Mouse (Mus musculus): ENCODE measurements around the gene Agps. TPM values are rescaled to one million over a fixed set of nuclear protein-coding genes. Genes with fewer than 3 reads are reported as not detected.

Gene Agps
- 60.0 to 94.2 TPM (median 75.4 TPM) in 3 replicates for total RNA-seq (2017)

DNA sequence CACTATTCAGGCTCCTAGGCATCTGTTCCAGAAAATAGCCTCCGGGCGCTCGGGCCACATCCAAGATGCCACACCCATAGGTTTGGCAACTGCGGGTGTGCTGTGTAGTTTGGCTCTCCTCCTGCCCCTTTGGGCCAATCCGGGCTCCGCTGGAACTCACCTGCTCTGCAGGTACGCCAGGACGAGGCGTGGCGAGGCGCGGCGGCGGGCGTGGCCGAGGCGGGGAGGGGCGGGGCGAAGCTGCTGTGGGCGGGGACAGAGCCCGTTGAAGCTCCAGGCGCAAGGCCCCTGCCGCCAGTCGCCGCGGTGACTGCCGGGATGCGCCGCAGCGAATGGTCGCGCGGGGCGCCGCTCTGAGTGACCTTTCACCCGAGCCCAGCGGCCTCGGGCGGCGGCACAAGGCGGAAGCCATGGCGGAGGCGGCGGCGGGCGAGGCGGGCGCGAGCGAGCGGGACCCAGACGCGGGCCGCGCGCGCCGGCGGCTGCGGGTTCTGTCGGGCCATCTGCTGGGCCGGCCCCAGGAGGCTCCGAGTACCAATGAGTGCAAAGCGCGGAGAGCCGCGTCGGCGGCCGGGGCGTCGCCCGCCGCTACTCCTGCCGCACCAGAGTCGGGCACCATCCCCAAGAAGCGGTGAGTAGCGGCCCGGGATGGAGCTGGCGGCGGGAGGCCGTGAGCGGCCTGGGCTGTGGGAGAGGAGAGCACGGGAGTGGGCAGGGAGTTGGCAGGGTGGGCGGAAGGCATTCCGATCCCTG is at the start of gene Agps:
Gene Agps (plus strand): TSS at position 297 of the 753 bp plus-strand sequence.
- peak; percentile 62 for ATAC-seq (replicated peaks; ENCODE audit: insufficient number of reproducible peaks, low FRiP score, low TSS enrichment, poor library complexity, severe bottlenecking)

DNA sequence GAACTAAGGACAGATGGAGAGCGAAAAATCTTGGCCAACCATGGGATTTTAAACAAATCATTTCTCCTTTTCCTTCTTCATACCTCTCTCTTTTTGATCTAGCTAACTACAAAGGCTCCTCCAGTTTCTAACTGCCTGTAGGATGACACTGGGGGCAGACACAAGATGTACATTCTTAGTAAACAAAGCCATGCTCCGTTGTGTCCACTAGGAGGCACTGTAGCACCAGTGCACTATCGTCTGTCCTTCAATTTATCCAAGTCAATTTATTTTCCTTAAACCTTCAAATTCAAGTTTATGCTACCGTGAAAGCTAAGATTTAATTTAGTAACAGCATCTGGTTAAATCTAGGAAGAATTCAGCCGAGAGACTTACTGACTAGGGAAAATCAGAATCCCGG is 45.9 kb upstream of the Agps start:
- 0 out of 2 replicates have a peak, but pooled peaks have one; percentile 45 for ATAC-seq (replicated peaks; ENCODE audit: insufficient number of reproducible peaks, low FRiP score, low TSS enrichment, poor library complexity, severe bottlenecking)

DNA sequence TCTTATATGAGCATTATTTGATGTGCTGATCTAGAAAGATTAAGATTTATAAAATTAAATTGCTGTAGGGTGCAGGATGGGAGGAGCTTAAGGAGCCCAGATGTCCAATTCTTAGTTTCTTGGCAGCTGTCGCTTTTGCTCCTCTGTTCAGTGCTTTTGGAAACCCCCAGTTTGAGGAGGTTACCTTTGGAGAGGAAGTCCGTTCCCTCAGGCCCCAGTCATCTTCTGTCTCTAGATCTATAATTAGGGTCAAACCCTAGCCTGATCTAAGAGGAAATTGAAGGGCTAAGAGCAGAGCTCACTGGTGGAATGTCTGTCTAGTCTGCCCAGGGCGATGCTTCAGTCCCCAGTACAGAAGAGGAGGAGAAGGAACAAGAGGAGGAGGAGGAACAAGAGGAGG is 43.5 kb upstream of the Agps start:
- ATAC-seq (replicated peaks; ENCODE audit: insufficient number of reproducible peaks, low FRiP score, low TSS enrichment, poor library complexity, severe bottlenecking): no peak

DNA sequence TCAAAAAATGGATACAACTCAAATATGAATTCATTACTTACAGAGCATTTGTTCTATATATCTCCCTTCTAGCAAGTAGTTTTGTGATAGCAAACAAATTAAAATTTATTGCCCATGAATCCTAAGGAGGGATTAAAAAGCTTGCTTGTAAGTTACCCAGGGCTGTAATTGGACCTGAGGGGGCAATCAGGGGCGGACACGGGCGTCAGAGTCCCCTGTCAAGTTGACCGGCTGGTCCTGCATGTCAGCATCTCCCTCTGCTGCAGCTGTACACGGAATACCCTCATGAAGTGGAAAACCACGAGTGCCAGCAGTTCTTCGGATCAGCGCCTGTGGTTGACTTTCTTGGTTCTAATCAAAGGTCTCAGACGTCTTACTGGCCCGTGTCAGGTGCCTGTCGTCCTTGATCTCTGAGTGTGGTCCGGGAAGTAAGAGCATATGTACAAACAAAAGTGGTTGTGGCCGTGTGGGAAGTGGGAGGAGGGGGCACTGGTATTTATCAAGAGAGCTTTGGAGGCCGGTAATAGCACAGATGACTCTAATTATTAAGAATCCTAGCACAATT is 41.9 kb upstream of the Agps start:
- no peak for ATAC-seq (replicated peaks; ENCODE audit: insufficient number of reproducible peaks, low FRiP score, low TSS enrichment, poor library complexity, severe bottlenecking)

DNA sequence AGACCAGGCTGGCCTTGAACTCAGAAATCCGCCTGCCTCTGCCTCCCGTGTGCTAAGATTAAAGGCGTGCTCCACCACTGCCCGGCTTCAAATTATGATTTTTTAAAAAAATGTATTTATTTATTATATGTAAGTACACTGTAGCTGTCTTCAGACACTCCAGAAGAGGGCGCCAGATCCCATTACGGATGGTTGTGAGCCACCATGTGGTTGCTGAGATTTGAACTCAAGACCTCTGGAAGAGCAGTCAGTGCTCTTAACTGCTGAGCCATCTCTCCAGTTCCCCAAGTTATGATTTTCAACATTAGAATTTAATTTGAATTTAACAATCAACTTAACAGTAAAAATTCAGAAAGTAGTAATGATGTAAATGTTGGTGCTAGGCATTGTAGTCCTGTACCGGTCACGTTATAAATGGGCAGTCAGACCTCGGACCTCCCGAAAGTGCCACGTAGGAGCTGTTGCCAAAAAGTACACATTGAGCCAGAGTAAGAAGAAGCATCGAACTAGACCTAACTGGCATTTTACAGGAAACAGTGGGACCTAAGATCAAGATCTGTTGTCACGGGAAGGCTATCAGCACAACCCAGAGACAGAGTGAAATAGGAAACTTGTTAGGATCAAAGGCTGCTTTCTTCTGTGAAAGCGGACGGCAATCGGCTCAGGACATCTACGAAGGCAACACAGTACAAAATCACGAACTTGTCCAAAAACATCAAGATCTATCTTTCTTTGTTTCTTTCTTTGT is 40.2 kb upstream of the Agps start:
- ATAC-seq (replicated peaks; ENCODE audit: insufficient number of reproducible peaks, low FRiP score, low TSS enrichment, poor library complexity, severe bottlenecking): no peak

DNA sequence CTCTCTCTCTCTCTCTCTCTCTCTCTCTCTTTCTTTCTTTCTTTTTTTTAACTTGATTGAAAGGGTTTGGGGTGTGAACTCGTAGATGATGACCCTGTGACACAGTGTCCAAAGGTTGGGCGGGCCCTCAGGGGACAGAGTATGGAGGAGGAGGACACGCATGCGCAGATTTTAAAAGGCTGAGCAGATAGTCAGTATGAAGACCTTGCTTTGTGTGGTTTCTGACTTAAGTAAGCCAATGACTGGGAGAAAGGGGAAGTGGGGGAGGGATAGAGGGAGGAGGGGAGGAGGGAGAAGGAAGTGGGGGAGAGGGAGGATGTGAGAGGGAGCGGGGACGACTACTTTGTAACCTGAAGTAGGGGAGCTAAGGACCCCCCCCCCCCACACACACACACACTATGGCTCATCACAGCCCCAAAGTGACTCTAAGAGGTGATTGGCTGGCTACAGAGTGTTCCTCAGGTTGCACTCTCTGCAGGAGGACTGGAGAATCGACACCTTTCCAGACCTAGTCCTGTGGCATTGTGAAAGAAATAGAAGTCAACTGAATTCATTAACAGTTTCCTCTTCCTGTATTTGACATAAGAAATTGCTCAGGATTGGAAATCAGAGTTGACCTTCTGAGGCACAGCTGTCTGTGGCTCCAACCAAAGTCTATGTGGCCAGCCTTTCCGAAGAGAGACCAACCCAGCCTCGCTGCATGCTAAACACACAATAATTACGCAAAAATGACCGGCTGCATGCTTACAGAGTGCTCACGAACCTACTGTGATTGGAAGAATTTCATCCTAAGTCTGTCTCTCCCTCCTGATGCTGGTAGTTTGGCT is 39.4 kb upstream of the Agps start:
- peak; percentile 91 for ATAC-seq (replicated peaks; ENCODE audit: insufficient number of reproducible peaks, low FRiP score, low TSS enrichment, poor library complexity, severe bottlenecking)

DNA sequence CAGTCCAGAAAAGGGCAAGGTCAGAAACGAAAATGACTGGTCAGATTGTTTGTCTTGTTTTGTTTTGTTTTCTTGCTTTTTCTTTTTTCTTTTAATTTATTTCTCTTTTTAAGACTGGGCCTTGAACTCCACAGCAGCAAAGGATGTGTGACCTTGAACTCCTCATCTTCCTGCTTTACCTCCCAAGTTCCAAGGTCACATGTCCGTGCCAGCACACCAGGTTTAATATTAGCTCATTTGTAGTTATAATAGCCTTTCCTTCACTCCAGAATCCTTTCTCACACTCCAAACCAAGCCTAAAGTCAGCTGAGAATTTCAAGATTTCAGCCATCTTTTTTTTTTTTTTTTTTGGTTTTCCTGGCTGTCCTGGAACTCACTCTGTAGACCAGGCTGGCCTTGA is 35.8 kb upstream of the Agps start:
- no peak for ATAC-seq (replicated peaks; ENCODE audit: insufficient number of reproducible peaks, low FRiP score, low TSS enrichment, poor library complexity, severe bottlenecking)

DNA sequence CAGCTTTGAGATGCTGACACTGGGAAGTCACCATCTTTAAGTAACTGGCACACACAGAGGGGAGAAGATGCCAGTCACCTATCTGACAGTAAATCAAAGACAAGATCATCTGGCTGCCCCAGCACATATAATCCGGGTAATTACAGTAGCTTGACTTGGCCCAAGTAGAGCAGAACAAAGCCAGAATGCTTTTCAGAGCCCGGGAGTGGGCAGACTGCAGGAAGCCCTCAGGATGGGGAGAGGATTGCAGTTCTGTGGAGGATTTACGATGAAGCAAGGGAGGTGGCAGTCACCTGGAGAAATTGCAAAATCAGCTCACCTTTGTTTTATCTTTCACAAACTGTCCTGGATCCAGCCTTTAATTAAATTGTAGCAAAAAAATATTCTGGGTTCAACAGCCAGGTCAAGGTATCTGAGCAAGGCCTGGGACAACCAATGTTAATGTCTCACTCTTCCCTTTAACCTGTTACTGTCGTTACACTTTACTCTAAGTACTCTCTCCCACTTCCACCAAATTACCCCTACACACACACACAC is 33.5 kb upstream of the Agps start:
- no peak for ATAC-seq (replicated peaks; ENCODE audit: insufficient number of reproducible peaks, low FRiP score, low TSS enrichment, poor library complexity, severe bottlenecking)

DNA sequence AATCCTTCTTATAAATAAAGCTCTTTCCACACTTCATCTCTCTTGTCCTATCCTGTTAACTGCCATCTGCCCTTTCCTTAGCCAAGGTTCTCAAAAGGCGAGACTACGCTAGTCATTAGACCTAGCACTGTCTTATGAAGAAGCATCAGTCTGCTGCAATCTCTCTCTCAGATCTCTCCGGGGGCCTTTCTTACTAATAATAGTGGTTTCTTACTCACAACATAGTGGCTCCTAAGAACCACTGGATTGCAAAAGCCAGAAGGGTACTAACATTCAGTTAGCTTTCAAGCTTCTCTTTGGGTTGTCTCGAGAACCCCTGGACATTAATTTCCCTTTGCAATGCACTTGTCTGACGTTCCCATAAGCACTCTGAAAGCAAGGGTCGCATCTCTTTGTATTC is 26.2 kb upstream of the Agps start:
- no peak for ATAC-seq (replicated peaks; ENCODE audit: insufficient number of reproducible peaks, low FRiP score, low TSS enrichment, poor library complexity, severe bottlenecking)

DNA sequence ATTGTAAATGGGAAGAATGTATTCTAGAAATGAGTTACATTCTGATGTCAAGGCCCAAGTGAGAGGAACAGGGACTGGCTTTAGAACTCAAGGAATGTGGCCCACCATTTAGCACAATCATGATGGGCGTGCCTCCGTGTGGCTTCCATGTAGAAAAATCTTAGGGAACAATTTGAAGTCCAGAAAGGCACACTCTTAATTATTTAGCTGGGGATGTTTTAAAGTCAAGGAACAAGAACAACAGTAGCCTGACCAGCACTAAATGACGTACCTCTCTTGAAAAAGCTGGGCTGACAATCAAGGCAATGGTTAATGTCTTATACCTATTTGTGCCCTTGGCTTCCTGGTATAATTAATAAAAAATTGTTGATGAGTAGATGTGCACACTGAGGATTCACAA is 25.1 kb upstream of the Agps start:
- no peak for ATAC-seq (replicated peaks; ENCODE audit: insufficient number of reproducible peaks, low FRiP score, low TSS enrichment, poor library complexity, severe bottlenecking)

DNA sequence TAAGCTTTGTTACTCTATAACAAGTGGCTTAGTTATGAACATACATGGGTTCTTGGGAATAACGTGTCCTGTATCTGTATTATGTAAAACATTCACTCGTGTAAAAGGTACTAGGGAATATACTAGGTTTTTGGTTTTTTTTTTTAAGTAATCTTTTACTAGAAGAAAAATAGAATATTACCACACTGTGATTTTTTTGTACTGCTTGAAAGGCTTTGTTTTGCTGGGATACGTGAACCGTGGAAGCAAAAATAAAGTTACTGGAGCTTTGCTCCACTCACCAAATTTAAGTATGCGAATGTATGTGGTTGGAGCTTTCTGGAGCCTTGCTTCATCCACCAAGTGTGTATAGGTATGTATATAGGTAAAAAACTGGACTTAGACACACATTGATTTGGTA is 24.5 kb upstream of the Agps start:
- no peak for ATAC-seq (replicated peaks; ENCODE audit: insufficient number of reproducible peaks, low FRiP score, low TSS enrichment, poor library complexity, severe bottlenecking)

DNA sequence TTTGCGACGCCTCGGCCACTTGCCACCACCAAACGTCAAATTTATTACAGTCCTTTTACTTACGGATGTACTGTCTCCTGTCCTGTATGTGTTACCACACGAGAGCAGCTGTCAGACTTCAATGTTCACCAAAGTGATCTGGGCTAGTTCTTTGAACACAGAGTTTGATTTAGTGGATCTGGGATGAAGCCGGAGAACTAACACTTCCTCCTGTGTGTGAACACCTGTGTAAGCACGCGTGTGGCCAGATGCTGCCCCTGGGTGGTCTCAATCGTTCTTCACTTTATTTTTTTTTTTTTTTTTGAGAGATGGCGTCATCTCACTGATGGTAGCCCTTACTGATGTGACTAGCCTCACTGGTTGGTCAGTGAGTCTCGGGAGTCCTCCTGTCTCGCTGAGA is 17.1 kb upstream of the Agps start:
- ATAC-seq (replicated peaks; ENCODE audit: insufficient number of reproducible peaks, low FRiP score, low TSS enrichment, poor library complexity, severe bottlenecking): no peak

DNA sequence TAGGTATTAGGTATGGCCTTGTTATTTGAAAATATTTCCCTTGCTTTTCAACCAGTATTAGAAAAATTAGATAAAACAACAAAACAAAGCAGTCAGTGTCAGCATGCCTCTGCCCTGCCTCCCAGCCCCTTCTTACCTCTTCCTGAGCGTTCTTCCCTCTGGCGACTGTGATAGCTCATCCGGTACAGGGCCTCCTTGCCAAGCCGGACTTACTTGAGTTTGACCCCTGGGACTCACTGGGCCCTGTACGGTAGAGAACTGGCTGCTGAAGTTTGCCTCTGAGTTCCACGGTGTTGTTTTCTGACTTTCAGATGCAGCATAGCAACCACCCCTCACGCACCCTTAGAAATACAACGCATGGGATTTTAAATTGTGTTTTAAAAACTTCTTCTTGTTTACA is 16.5 kb upstream of the Agps start:
- ATAC-seq (replicated peaks; ENCODE audit: insufficient number of reproducible peaks, low FRiP score, low TSS enrichment, poor library complexity, severe bottlenecking): no peak

DNA sequence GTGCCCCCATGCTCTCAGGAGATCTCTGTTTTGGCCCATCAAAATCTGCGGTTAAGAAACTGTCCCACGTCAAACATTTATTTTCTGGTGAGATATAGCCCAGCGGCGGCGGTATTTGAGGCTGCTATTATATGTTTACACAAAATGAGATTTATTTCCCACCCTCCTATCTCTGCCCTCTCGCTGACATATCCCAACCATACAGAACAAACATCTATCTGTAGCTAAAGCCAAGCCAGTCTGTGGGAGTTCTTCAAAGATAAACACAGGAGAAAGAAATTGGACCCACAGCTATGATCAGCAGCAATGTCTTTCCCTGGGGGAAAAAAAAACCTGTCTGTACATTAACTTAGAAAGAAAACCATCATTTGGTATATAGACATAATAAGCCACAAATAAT is 15.3 kb upstream of the Agps start:
- ATAC-seq (replicated peaks; ENCODE audit: insufficient number of reproducible peaks, low FRiP score, low TSS enrichment, poor library complexity, severe bottlenecking): no peak

DNA sequence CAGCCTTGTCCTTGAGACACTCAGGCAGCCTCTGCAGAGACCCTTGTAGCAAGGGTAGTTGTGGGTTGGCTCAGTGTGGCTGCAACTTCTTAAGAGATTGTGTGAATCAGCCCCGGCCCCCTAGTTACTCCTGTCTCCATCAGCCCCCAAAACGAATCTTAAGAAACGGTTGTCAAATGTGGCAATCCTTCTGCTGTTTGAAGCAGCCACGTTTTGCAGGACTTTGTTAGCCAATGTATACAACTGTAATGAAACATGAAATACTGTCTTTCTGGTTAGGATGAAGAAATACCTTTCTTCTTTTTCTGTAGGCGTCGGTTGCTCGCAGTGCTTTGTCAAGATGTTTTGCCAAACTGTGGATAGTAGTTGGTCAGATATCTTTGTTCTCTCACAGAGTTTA is 13.3 kb upstream of the Agps start:
- no peak for ATAC-seq (replicated peaks; ENCODE audit: insufficient number of reproducible peaks, low FRiP score, low TSS enrichment, poor library complexity, severe bottlenecking)

DNA sequence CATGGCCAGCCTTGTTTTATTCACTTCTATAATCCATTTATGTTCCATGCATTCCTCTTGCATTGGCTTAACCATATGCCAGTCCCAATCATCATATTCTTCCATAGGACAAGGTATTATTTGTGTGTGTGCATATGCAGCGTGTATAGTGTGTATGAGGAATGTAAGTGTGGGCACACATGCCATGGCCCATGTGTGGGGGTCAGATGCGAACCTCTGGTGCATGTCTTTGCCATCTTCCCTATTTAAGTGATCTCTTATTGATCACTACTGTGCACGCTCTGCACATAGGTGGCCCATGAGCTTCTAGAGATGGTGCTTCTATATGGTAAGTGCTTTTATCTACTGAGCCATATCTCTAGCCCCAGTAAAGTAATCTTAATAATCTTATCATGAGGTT is 12.2 kb upstream of the Agps start:
- no peak for ATAC-seq (replicated peaks; ENCODE audit: insufficient number of reproducible peaks, low FRiP score, low TSS enrichment, poor library complexity, severe bottlenecking)

DNA sequence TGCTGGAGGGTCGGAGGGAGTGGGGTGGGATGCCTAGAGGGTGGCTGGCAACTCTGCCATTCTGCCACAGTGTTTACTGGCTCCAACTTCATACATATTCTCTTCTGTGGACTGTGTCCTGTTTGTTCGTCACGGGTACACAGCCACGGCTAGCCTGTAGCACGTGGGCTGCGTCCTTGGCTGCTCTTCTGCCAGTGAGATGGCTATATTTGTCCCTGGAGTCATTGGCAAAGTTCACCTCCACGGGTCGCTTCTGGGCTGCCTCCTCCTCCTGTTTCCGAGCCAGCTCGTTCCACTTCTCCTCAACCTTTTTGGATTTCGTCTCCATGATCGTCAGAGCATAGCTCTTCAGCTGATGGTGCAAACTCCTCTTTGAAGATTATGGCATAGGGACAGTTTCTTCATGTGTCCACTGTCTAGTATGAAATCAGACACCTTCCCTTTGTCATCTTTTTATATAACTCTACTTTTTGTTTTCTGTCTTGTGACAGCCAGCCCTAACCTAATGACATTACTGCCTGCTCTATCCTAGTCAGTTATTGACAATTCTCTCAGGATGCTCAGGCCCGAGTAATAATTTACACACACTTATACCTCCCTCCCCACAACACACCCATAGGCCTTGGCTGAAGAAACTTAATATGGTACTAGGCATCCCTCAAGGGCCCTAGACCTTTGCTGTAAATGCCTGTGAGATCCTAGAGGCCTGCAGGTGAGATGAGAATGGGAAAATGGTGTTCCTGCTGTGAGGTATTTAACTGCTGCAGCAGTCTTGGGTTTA is 9.8 kb upstream of the Agps start:
- ATAC-seq (replicated peaks; ENCODE audit: insufficient number of reproducible peaks, low FRiP score, low TSS enrichment, poor library complexity, severe bottlenecking): no peak

DNA sequence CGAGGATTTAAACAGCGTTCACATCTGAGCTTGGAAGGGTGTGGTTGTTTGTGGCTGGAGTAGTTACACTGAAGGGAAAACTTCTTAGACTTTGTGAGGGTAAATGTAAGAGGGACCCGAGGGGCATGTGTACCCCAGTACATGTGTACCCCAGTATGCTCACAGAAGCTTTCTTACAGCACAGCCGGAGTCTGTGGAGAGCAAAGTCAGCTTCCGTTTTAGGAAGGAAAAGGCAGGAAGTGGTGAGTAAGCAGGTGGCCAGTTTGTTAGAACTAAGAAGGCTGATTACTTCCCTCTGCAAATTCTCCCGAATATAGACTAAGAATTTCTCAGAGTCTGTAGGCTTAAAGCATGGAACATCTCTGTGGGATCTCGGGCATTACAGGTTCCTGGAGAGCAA is 8.2 kb upstream of the Agps start:
- ATAC-seq (replicated peaks; ENCODE audit: insufficient number of reproducible peaks, low FRiP score, low TSS enrichment, poor library complexity, severe bottlenecking): peak; percentile 62; the same call in 1 of the 2 replicates

Data from monocyte, adult 5-6 weeks (primary cell).